Mouse (Mus musculus): ENCODE data around the gene Rapgef4.
A peak's percentile ranks its signal among the peaks of the same experiment; 100 is the strongest.
"Not testable (repeated sequence)": the region's sequence is repeated elsewhere in the genome, so short reads cannot be mapped to it uniquely, and the experiment has no call there.

Rapgef4 gene

DNA sequence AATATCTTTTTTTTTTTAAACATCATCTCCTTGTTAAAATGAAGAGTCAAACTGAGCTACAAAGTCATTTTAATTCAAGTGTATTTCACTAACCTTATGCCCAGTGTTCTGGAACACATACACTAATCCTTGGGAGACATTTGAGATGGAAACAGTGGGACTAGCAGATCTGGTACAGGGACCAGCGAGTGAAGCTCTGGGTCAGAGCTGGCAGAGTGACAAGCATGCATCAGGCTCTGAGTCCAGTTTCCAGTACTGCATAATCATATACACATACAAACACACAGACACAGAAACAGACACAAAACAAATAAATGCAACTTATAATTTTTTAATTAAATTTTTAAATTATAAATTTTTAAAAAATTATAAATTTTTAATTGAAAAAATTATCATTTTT, 48.0 kb downstream of the Rapgef4 start:
- DNase-seq (ENCODE audit: low spot score): no peak

DNA sequence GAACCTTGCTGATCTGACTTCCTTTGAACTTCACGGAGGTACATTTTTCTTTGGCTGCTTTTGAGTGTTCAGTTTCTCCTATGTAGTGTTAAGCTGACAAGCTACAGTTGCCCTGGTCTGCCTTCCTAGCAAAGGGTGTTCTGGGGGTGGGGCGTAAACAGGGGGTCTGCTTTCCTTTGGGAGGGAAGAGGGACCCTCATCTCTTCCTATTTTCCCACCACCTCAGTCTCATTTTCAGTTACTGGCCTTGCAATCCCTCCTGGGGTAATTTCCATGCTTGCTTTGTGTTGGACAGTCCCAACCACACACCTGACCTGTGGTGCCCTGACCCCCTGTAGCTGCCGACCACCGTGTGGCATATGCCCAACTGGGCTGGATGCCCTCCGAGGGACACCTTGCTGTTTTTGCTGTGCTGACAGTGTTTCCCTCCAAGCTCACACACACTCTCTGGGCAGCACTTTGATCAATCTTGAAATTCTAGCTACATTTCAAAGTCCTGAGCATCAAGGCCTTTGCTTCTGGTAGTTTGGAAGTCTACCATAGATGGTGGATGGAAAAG, 48.6 kb downstream of the Rapgef4 start:
- DNase-seq (ENCODE audit: low spot score): no peak

DNA sequence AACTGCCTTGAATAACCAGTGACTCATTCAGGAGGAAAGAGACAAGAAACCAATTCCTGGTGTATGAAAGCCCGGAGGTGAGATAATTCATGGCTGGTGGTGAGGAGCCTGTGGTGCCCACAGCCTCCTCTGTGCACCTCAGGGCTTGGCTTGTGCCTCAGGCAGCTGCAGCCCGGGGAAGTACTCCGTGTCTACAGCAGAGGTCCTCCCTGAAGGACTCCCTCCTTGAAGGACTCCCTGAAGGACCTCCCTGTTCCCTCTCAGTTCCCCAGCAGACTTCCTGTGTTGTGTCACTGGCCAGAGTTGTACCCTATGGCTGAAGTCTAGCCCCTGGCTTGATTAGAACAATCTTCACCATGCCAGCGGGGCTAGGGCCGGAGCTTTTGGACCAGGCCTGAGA, 50.7 kb downstream of the Rapgef4 start:
- no peak for DNase-seq (ENCODE audit: low spot score)

DNA sequence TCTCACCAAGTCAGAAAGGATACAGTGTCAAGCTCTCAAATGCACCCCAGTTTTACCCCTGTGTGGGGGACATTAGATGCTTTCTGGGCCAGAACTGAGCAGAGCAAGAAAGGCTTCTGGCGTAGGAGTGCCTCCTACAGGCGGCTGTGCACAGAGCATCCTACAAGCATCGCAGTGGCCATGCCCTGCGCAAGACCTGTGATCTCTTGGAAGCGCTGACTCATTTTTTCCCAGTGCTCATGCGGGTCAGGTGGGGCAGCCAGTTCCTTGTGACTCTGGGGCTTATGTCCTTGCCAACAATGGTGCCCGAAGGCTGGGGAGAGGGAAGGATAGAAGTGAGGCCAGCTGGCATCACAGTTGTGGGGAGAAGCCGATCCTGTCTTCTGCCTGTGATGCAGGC, 54.6 kb downstream of the Rapgef4 start:
- DNase-seq (ENCODE audit: low spot score): no peak

DNA sequence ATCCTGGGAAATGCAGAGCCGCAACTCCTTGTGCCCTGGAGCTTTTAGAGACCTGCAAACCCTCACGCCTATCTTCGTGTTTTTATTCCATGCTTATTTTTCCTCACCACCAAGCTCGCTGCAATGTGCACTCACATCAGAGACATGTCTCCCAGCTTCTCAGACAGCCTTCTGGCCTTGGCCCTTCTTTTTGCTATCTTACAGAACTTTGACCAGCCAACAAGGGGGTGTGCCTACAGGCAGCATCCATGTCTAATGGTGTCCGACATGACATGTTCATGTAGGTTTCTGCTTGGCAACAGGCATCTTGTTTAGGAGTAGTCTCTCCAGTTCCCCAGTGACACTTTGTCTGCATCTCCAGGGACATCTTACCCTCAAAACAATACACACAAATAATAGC, 56.3 kb downstream of the Rapgef4 start:
- DNase-seq (ENCODE audit: low spot score): no peak

DNA sequence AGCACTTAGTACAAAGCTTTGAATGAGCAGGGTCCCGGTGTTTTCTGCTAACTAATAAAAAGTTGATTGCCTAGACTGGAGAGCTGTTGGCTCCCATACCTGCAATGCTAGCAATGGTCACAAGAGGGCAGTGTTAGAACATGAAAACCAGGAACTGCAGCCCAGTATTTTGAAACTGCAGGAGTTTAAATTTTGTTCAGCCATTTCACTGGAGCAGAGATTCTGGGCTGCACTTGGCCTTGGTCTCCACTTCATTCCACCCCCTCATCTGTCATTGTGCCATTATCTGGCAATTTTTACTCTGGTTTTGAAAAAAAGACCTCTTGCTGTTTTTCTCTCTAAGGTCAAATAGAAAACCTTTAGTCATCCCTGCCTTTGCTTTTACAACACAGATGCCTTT, 57.2 kb downstream of the Rapgef4 start:
- DNase-seq (ENCODE audit: low spot score): peak; percentile 88

DNA sequence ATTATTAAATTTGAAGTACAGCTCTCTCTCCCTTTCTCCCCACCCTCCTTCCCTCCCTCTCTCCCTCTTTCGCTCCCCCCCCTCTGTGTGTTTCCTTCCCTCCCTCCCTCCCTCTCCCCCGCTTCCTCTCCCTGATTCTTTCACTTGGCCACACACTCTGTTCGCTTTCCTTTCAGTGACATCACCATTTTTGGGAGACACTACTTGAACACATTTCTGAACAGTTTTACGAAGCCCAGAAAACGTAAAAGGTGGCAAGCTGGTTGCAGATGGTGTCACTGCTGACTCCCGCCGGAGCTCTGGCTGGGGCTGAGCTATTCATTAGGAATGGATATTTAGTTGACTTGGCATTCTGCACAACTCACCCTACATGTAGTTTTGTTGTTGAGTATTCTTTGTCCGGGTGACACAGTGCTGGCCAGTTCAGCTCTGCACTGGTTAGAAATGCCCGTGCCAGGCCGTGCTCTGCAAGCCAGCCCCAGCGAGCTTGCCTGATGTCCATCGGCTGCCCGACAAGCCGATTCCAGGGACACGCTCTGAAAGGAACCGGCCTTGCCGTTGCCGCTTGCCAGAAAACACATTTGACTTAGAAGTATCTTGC, 57.7 kb downstream of the Rapgef4 start:
- peak; percentile 22 for DNase-seq (ENCODE audit: low spot score)

DNA sequence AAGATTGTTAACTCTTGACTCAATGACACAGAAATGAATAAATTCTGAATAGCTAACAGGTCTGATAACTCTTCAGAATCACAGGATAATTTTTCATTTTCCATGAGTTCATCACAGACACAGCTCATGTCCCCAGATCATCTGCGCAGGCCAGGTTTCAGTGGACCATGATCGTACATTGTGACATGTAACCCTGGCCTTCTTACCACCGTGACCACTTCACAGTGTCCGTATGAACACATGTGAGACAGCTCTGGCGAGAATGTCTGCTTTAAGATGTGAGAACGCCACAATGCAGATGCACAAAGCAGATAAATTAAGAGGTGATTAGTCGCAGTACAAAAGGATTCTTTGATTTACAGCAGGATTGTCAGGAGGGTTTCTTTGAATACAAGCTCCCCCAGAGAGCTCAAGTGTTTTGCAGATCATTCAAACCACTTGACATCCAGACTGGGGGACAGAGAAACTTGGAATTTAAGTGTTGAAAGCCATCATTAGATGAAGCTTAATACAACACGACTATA, 58.5 kb downstream of the Rapgef4 start:
- no peak for DNase-seq (ENCODE audit: low spot score)

DNA sequence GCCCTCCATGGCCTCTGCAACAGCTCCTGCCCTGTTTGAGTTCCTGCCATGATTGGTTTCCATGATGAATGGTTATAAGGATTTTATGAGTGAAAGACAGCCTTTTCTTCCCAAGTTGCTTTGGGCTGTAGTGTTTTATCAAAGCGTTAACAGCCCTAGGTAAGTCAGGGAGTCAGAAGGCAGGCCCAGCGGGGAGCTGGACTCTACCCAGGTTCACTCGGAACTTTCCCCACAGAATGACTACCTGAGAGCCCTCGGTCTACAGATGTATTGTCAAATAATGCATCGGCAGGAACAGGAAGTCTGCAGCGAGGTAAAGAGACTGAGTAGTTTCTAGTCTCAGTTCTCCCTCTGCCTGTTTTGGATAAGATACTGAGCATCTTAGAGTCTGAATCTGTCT, 60.0 kb downstream of the Rapgef4 start:
- DNase-seq (ENCODE audit: low spot score): no peak

DNA sequence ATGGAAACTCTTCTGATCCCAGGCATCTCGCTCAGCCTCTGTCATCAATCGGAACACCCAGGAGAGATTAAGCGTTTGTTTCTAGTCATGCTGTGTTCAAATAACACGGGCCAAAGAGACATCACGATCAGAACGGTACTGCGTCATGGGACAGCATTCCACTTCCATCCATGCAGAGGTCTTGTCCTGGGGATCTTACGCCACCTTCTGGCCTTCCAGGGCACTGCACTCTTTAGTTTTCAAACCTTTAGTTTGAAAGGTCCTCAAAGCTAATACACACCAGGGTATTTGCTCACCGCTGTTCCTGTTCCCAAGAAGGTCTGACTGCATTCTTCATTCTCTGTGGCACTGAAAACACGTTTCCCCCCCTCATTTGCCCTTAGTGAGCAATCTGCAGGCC, 61.1 kb downstream of the Rapgef4 start:
- DNase-seq (ENCODE audit: low spot score): no peak

DNA sequence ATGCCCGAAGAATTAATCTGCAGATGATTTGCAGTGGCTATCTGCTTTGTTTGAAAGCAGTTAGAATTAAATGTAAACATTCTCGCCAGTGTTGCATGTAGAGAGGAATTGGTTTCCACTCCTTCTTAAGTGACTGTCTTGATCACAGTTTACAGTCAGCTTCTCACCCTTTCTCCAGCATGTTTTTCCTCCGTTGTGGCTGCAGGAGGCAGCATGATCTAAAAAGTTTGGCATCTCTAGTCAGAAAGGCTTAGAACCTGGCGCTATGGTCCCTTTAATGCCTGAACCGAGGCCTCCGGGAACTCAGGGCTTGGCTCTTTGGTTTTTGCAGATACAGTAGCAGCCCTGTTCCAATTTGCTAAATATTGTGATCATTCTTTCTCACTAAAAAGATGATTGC, 63.2 kb downstream of the Rapgef4 start:
- no peak for DNase-seq (ENCODE audit: low spot score)

DNA sequence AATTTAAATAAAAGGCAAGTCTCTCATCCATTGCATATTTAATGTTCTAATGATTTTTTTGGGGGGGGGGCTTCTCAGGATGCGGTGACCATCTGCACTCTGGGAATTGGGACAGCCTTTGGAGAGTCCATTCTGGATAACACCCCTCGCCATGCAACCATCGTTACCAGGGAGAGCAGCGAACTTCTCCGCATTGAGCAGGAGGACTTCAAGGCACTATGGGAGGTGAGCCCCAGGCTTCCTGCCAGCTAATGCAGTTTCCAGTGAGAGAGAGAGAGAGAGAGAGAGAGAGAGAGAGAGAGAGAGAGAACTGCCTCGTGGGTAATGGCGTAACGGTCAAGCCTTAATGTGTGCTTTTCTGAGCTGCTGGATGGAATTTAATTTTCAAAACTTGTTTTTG, 64.0 kb downstream of the Rapgef4 start:
- DNase-seq (ENCODE audit: low spot score): no peak

DNA sequence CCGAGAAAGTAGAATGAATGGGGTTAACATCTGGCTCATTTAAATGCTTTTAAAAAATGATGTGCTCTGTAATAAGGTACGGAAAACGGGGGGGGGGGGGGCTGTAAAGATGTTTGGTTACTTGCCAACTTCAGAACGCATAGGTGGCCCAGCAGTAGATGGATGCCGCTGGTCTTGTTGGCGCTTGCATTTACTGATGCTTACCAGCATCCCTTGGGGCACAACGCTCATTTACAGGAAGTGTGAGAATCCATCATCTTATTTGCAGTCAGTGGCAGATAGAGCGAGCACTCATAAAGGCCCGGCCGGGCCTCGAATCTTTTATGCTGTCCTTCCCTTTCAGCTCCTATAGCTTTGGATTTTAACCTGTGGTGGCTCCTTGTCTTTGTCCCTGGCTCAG, 64.6 kb downstream of the Rapgef4 start:
- no peak for DNase-seq (ENCODE audit: low spot score)

DNA sequence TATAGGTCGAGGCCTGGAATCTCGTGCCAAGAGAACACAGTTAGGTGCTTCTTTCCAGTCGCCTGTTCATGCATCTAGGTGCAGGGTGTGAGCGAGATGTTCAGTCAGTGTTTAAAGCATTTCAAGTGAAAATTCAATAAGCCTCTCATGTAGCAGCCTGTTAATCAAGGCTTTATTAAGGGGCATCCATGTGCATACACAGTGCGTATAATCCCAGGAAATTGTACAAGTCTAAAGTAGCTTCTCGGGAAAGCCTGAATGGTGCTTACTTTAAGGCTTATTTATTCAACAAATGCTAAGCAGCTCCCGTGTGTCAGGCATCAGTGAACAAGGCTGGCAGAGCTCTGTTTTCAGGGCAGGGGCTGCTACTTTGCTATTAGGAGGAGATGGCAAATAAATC, 69.4 kb downstream of the Rapgef4 start:
- DNase-seq (ENCODE audit: low spot score): no peak

DNA sequence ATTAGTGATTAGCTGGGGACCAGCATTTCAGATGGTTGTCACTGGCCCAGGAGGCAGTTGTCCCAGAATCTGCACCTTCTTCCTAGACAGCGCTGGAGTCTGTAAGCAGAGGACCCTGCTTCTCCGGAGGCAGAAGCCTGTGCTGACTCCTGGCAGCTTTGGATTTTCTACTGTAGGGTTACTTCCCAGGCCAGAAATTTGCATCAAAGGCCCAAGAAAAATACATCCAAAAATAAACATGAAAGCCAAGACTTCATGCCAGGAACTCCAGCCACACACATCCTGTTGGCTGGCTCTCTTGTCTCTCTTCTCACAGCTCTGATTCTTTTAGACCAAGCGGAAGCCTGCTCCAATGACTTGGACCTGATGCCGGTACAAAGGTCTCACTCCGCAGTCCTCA, 73.2 kb downstream of the Rapgef4 start:
- DNase-seq (ENCODE audit: low spot score): no peak

DNA sequence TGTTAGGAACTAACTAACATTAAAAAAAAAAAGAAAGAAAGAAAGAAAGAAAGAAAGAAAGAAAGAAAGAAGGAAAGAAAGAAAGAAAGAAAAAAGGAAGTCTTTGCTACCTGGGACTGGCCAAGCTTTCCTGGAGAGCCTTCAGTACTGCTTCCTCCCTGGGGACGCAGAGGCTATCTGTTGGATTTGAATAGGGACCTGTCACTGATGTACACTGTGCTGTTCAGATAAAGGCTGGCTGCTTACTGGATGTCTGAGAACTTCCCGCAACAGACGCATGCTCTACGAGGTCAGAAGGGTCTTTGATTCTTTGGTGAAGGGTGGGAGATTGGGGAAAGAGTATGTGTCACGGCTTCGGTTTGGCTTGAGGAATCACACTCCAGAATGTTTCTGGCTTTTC, 73.7 kb downstream of the Rapgef4 start:
- DNase-seq (ENCODE audit: low spot score): no peak

DNA sequence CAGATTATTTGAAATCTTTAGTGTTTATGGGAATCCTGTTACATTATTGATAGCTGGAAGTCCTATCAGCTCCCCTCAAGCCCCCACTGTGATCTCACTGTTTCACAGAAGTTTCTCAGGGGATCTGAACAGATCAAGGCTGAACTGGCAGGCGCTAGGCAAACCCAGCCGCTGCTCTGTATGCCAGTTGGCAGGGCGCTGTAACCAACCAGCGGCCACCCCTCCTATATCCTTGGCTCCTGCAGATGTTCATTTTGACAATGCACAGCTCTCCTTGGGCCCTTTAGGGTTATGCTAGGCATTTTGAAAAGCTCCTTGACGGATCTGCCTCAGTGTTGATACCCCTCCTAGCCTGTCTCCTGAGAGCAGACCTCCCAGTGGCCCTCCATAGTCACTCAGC, 74.4 kb downstream of the Rapgef4 start:
- no peak for DNase-seq (ENCODE audit: low spot score)

DNA sequence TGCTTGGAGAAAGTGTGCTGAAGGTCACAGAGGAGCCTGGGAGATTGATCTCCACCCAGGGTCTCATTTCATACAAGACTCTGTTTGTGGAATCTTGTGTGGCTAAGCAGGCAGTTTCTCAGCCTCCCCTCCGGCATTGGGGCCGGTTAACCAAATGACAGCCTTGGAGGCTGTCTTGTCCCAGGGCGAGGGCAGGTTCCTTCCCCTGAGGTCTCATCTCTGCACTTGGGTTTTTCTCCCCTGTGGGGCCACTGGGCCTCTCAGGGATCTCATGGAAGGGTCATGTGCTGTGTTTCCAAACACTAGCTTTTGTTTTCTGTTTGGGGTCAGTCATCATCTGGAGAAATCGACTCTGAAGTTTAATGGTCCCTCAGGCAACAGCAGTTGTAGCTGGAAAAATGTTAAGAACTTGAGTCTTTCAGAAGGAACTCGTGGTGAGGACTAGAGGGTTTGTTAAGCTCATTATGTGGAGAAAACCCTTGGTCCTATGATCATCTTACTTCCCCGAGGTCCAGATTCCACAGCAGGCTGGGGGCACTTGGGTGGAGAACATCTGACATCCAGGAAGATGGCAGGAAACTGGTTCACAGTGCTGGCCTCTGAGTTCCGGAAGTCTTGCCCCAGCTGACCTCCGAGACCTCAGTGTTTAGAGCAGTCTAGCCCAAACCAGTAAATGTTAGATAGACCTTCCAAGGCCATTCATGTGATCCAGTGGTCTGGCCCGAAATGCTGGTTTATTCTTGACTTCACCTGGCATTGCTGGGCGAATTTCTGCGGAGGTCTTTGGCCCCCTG, 75.2 kb downstream of the Rapgef4 start:
- DNase-seq (ENCODE audit: low spot score): no peak

DNA sequence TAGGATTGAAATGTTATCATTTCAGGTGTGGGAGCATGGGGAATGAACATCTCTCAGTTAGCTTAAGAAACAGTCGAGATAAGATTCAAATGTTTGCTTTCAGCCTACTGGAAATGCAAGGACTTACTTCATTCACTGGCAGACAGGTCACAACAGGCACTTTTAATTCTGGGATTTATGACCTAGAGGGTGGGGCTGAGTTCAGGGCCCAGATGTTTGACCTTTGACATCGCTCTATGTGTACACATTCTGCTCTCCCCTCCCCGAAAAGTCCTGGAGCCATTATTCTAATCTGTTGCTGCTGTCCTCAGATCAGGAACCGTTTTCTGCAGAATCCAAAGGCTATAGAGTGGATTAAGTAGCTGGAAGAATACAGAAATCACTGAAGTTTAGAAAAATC, 81.9 kb downstream of the Rapgef4 start:
- DNase-seq (ENCODE audit: low spot score): no peak

DNA sequence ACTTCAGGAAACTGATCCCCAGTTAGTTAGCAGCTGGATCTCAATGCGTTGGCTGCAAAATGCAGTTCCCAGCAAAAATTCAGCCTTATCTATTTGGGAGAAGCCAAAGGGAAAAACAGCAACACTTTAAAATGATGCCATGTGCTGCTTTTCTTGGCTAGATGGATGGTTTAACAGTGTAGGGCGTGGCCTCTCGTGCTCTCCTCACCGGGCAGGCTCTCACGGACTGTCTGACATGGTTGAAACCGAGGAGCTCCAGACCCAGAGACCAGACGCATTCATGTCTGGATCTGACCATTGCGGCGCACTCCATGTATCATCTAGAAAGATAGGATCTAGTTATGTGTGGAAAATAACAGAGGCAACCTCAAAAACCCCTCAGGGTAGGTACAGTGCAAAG, 87.5 kb downstream of the Rapgef4 start:
- no peak for DNase-seq (ENCODE audit: low spot score)

DNA sequence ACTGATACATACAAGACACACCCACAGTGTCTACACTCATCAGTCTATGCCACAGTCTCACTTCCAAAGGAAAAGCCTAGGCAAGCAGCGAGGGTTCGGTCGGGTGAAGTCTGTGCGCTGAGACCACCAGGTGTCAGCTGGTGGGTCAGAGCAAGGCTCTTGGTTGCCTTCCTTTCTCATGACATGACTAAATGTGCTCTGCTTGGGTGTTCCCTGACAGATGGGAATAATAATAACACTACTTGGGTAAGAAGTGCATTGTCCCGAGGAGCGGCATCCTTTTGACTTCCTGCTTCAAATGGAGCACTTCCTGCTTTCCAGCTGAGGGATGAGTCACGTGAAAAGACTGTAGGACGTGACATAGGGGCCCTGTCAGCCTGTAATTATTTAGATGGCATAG, 89.0 kb downstream of the Rapgef4 start:
- DNase-seq (ENCODE audit: low spot score): no peak

DNA sequence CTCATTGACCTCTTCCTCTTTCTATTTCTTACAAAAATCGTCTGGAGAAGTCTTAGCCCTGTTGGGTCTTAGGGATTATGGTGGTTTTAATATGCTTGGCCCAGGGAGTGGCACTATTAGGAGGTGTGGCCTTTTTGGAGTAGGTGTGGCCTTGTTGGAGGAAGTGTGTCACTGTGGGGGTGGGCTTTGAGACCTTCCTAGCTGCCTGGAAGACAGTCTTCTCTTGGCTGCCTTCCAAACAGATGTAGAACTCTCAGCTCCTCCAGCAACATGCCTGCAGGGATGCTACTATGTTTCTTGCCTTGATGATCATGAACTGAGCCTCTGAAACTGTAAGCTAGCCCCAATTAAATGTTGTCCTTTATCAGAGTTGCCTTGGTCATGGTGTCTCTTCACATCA, 92.1 kb downstream of the Rapgef4 start:
- not testable (repeated sequence) for DNase-seq (ENCODE audit: low spot score)

DNA sequence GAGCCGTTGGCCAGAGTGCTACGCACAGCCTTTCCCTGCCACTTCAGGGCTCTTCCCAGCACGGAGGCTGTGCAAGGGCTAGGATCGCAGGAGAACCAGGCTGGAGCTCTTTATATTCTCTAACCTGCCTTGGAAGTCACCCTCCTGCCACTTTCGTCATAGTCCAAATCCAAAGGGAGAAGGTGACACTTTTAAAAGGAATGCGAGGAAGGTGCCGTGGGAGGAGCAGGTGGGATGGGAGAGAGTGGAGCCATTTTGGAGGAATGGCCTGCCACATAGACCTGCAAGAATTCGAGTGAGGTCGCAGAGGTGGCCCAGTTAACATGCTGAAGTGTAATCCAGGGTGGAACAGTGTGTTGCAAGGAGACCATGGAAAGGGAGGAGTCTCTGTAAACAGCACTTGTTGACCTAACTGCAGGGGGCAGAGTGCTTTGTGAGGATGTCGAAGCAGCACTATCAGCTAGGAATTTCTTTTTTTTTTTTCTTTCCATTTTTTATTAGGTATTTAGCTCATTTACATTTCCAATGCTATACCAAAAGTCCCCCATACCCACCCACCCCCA, 94.0 kb downstream of the Rapgef4 start:
- no peak for DNase-seq (ENCODE audit: low spot score)
